Mouse (Mus musculus) induced T-regulatory cell, adult 2 months (primary cell): ENCODE results near the gene Fnbp1.

Source experiments
- DNase-seq: peaks from one replicate; pipeline ENCODE4 v3.0.0-alpha.2; 2012; ENCODE audit warnings: low read depth

Gene Fnbp1

DNA sequence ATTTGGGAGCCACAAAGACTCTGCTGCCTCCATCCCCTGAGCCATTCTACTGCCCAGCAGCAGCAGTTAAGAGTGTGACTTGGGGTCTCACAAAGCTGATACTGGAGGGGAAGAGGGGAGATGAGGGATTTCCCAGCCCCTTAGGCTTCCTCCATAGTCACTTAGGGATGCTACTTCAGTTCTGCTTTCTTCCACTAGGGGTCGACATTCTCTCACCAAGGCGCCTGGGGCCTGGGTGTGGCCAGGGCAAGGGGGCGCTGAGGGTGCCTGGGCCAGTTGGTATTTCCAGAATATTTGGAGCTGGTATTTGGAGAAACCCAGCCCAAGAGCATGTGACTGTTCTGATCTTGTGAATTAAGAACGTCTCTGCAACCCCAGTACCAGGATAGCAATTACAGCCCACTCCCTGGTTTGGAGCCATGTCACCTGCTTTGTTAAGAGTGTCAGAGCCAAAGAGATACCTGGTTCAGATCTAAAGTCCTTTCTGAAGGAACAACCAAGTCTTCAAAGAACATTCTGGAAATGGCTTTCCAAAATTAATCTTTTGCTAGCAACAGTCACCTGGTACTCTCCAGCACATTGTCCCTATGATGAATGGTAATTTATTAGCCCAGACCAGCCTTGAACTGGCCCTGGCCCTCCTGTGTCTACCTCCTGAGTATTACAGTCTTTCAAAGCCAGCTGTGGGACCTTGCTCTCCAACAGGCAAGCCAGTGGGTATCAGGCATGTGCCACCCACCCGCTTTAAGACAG lies 117.0 kb downstream of the Fnbp1 start:
- peak; percentile 87 for DNase-seq

DNA sequence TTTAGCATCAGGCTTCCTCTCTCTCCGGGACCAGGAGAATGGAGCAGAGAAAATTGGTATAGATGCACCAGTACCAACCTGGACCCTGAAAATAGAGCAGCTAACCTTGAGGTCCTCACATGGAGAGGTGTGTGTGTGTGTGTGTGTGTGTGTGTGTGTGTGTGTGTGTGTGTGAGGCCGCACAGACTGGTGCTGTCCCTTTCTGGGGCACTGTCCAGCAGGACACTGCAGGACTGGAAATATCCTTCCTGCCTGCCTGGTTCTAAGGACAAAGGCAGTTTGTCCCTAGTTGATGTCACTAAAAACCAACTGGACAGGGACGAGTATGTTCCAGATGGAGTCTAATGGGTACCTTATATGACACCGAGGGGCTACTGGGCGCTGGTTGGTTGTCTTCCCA lies 117.9 kb downstream of the Fnbp1 start:
- no peak for DNase-seq

DNA sequence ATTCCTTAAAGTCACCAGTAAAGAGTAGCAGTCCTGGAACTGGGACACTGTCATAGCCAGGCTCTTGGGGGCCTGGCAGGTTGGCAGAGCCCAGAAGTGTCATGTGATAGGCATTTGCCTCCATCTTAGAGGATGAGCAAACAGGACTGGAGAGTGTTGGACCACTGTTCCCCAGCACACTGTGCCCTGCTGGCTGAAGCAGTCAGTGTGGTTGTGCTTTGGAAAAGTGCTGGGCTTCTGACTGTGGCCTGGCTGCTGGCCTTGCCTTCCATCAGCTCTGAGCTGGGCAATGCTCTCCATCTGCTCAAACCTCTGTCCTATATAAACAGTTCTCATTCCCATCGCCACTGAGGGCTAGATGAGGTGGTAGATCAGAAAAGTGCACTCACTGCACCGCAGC lies 121.6 kb downstream of the Fnbp1 start:
- DNase-seq, result no peak

DNA sequence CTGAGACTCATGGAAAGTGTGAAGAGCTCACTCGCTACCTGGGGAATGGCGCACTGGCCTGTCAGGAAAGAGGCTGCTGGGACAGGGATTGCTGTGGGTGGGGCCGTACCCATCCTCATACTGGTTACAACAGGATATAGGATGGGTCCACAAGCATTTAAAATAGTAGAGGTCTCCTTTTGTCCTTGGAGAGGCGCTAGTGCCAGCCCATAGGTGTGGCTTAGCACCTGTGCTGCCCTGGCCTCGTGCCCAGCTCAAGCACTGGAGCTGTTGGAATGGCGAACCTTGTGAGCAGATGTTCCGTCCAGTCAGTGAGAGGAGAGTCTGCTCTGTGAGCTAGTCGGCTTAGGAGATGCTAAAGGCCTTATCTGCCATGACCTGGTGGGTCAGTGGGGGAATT lies 122.8 kb downstream of the Fnbp1 start:
- DNase-seq, result no peak

DNA sequence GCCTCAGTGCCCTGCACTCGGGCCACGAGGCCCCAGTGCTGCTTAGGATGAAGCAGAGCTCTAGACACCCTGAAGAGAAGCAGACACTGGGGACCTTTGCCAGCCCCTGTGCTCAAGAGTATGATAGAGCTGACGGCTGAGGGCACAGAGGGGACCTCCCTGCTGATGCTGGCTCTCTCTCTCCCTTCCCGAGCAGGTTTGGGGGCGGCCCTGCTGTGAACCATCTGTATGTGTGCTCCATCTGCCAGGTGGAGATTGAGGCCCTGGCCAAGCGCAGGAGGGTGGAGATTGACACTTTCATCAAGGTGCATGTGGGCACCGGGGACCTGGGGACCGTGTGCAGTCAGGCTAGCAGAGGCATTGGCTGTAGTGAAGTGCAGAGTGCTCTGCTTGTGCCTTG lies 123.3 kb downstream of the Fnbp1 start:
- no peak for DNase-seq

DNA sequence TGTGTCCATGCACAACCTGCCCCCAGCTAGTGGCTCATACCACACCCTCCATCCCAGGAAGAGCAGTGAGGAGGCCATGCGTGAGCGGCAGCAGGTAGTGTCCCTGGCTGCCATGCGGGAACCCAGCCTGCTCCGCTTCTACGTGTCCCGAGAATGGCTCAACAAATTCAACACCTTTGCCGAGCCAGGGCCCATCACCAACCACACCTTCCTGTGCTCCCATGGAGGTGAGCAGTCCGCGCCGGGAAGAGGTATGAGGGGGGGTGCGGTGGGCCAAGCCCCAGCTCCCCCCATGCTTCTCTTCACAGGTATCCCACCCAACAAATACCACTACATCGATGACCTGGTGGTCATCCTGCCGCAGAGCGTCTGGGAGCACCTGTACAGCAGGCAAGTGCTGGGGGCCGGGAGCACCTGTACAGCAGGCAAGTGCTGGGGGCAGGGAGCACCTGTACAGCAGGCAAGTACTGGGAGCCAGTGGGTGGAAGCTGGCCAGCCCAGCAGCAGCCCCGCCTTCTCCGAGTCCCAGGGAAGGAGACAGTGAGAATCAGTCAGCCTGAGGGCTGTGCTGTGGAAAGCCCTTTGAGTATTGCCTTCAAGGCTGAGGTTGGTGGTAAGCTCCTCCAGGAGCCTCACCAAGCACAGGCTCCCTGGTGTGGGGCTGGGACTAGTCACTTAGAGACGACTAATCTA lies 124.0 kb downstream of the Fnbp1 start:
- no peak for DNase-seq

DNA sequence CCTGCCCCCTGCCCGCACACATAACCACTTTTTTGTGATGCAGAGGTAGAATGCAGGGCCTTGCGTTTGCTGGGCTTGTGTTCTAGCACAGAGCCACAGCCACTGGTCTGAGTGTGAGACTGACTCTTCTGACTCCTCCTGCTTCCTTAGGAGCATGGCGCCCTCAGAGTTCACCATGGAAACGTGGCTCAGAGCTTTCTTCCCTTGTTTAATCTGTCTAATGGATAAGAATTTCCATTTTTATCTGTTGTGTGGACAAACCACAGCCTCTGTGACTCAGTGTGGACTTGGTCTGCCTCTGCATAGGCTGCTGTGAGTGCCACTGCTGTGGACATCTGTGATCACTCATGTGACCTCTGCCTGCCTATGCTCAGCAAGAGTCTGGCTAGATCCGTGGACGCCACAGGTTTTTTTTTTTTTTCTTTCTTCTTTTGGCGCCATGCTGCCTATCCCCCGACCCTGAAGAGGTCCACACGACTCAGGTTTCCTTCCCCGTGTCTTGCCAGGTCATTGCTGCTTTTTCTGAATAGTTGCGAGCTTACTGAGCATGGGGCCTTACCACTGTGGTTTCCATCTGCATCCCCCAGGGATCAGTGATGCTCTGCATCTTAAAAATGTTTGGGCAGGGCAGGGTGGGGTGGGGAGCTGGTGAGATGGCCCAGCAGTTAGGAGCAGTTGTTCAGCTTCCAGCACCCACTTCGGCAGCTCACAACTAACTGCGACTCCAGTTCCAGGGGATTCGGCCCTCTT lies 128.3 kb downstream of the Fnbp1 start:
- DNase-seq, result no peak

DNA sequence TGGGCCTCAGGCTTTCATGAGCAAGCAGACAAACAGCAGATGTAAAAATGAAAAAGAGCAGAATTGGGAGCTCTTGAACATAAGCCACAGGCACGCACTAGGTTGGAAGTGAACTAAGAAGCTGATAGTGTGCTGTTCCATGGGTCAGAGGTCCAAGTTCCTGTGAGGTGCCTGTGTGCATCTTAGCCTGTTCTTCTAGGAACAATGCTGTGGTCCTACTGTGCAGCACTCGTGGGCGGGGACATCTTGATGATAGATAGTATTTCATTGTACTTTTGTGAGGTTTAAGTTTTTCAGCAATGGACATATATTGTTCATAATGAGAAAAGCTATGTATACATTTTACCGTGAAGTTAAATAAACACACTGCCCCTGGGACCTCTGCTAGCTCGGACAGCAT lies 134.6 kb downstream of the Fnbp1 start:
- DNase-seq, result no peak

DNA sequence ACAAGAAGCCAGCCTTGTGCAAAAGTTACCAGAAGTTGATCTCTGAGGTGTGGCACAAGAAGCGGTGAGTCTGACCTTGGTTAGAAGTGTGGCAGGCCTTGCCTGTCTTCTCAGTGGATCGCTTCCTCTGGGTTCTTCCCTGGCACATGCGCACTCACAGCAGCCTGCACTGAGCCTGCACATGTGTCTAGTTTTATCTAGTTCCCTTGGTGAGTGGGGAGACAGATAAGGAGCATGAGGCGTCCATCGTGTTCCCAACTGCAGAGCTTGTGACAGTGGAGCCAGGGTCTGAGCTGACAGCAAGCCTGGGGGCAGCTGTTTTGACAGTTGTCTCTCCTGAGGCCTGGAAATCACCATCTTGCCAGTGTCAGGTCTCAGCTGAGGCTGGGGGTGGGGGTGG lies 135.4 kb downstream of the Fnbp1 start:
- no peak for DNase-seq

DNA sequence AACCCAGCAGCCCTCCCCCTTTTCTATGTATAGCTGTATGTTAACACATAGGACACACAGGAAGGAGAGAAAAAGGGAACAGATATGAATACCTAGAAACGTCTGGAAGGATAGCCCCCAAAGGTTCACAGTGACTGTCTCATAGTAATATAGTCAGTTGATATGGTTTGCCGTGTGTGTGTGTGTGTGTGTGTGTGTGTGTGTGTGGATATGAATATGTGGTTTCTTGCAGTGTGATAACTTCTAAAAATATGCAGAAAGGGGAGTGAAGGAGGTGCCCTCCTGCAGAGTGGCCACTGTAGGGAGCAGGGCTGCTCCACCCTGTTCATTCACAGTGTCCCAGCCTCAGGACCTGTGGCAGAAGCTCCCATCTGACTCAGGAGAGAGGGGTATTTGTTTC lies 136.4 kb downstream of the Fnbp1 start:
- no peak for DNase-seq

DNA sequence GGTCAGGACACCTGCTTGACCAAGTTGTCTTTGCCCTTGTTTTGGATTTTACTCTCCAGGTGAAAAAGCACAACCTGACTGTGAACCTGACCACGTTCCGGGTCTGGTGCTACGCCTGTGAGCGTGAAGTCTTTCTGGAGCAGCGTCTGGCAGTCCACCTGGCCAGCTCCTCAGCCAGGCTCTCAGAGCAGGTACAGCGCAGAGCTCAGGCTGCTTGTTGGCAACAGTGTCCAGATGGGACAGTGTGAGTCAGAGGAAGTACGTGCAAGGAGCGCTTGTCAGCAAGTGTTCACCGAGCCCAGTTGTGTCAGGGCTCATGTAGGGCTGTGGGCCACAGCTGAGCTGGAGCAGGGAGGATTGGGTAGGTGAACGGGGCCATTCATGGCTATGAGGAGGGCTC lies 139.0 kb downstream of the Fnbp1 start:
- DNase-seq, result no peak

DNA sequence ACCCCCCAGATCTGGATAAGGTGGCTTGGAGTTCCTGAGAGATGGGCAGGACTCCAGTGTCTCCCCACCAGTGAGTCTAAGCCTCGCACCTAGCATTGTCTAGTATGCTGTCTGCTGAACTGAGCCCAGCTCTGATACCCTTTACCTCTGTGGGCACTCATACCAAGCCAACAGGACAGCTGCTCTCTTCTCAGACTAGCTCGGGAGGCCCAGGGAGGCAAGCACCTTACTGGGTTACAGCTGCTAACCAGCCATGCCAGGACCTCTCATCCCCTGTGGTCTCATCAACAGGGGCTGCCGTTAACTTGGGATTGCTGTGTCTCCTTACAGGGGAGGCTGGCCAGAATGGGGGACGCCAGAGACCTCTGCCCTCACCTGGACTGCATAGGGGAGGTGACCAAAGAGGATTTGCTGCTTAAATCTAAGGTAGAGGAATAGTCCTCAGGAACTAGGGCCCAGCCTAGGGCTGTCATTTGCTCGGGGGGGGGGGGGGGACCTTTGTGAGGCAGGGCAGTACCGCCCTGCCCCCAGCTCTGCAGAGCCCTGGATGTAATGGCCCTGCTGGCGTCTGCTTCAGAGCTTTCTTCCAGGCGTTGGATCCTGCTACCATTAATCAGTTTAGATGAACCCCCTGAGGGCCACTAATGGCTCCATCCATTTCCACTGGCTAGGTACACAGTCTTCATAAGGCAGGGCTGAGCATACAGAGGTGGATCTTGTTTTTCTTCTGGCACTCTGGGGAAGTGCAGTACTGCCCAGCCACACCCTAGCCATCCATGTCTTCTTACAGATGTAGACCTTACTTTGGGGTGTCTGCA lies 143.2 kb downstream of the Fnbp1 start:
- DNase-seq, result no peak

DNA sequence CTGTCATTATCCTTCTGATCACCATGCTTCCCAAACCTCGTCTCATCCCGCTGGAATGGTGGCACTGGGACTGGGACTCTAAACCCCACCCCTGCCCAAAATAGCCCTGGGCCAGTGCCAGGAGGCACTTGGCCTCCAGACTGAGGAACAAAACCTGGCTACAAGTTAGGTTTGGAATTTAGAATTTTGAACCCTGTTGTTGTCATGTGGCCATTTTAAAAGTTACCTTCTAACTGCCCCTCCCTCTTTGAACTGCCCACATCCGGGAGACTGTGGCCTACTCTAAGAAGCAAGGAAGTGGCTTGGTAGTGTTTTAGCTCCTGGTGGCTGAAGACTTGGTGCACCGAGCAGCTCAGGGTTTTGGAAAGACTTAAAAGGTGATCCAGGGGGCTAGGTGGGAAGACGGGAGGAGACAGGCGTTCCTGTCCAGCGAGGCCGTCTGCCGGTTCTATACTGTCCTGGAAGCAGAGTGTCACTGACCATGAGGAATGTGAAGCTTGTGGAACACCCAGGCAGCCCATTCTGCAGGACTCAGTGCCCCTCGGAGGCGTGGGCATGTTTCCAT lies 146.3 kb downstream of the Fnbp1 start:
- DNase-seq, result peak; percentile 68

DNA sequence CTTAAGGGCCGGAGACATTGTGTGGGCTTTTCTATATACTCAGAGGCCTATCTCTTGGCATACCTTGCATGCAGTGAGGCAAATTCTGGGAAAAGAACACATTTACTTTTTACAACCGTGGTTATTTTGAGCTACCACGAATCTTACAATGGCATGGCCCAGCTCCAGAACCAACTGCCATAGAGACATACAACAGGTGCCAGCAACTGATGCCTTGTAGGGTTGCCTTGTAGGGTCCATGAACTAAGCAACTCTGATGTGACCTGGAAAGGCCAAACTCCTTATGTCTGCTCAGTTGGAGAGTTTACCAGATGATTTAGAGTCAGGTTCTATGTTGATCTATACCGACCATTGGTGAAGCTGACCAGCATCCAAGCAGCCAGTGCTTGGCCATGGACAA lies 147.0 kb downstream of the Fnbp1 start:
- no peak for DNase-seq

DNA sequence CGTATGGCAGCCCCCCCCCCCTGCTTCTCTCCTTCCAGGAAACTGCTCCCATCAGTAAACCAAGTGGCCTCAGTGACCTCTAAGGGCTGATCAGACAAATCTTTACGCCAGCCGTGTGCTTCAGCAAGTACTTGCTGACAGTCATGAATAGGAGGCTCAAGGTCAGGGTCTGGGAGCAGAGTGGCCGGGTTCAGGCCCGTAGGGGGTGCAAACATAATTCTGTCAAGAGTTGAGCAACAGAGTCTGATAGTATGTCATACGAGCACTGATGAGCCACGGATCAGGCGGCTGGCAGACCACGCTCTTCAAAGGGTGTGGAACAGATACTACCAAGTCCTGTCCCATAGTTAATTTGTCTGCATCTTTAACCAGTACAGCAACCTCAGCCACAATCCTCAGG lies 151.6 kb downstream of the Fnbp1 start:
- DNase-seq, result no peak

DNA sequence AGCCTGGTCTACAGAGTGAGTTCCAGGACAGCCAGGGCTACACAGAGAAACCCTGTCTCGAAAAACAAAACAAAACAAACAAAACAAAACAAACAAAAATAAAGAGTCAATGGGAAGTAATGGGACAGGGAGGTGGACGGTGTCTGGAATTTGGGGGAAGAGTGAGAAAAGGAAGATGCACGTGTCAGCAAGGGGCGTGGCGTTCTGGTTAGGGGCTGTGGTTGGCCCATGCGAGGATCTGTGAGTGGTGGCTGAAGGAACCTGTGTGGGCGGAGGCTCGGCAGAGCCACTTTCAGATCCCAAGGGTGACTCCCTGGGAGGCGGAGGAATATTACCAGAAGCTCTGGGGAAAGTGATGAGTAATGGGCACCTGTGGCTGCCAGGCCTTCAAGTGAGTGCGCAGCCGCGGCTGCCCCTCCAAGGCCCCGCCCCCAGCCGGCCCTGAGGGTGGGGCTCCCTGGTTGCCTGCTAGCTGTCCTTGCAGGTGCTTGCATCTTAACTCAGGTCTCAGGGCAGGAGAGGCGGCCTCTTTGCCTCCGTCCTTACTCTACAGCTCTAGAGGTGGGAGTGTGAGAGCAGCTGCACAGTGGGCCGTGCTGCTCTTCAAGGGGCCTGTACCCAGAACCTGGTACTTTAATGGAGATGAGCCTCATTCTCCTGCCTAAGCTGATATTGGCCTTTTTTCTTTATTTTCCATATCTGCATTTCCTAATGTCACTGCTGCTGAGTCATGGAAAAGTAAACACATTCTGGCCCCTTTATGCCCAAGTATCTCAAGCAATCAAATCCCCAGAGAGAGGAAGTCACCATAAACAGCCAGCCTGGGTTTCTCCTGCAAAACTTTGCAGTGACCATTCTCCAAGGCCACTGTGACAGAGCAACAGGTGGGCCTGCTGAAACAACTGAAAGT lies 156.4 kb downstream of the Fnbp1 start:
- peak; percentile 68 for DNase-seq

DNA sequence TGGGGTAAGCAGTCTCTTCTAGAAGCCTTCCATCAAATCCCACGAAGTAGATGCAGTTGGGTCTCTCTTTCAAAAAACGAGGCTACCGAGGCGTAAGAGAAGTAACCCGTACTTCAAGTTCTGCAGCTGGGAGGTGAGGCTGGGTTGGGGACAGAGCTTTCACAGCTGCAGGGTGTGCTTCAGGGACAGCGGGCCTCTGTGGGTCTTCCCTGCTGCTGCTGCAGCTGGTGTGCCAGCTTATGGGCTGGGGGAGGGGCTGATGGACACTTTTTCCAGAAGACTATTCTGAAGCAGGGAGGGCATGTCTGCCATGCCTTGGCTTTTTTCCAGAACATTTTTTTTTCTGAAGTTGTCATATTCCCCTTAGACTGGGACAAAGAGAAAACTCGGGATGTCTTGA lies 158.8 kb downstream of the Fnbp1 start:
- DNase-seq, result no peak

DNA sequence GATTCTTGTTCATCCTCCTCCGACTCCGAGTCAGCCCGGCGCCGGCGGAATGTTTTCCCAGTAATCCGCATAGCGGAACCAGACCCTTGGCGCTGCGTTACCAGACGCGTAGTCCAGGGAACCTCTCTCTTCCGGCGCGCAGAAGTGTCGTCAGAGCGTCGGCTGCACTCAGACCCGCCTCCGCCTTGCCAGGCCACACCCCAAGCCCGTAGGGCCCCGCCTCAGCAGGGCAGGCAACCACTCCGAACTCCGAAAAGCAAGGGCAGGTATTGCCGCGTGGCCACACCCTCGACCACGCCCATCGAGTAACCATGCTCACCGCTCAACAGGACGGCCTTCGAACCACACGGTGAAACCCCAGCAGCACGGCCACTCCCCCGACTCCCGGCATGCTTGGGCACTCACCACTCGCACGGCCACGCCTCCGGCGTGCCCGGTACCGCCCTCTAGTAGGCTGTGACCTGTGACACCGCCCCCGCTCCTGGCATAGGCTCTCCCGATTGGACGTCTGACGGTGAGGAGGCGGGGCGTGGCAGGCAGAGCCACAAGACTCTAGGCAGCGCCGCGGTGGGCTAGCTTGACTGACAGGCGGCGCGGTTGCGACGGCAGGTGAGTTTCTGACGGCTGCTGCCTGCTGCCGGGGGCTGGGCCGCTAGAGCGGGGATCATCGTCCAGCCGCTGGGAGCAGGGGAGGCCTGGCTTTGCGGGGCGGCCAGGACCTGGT lies 159.9 kb downstream of the Fnbp1 start, which contains the start of the genes BC005624 and Usp20:
Gene BC005624, minus strand, starts transcription at position 412 of the 724 bp plus-strand sequence.
Gene Usp20, plus strand, starts transcription at position 490 of the 724 bp plus-strand sequence.
- peak; percentile 100 for DNase-seq
